Mouse (Mus musculus): ENCODE measurements around the gene Laptm5.
A peak's percentile ranks its signal among the peaks of the same experiment; 100 is the strongest.

Gene Laptm5

GRCm38 (mm10) chr4:130890511-130890840 lies 22.4 kb upstream of the Laptm5 start:
- Histone ChIP-seq H3K27me3 (ENCODE audit: insufficient read depth, low read length) (0 out of 2 replicates have a peak, but pooled peaks cover 3% of the 10 kb centered on the region), H3K4me3 (replicated peaks; ENCODE audit: low read length) (no peak overlapping the region), H3K36me3 (ENCODE audit: insufficient read depth, low read length) (no peaks in the 10 kb centered on the region), H3K4me1 (replicated peaks; ENCODE audit: low read depth, low read length) (peaks cover 10% of the 10 kb centered on the region; the same call in 1 of the 2 replicates), H3K9me3 (ENCODE audit: low read length) (no peaks in the 10 kb centered on the region)
- TF ChIP-seq POU5F1 (IDR thresholded peaks at IDR 0.05; ENCODE audit: borderline replicate concordance, low read length) (no peak), NANOG (IDR thresholded peaks at IDR 0.05; ENCODE audit: borderline replicate concordance, low read length) (no peak), CTCF (conservative IDR thresholded peaks at IDR 0.05; ENCODE audit: low read length) (no peak)

- Histone ChIP-seq H3K9me3 (ENCODE audit: low read length) (no peaks in the 10 kb centered on the region), H3K27me3 (ENCODE audit: insufficient read depth, low read length) (0 out of 2 replicates have a peak, but pooled peaks cover 3% of the 10 kb centered on the region), H3K4me1 (replicated peaks; ENCODE audit: low read depth, low read length) (peaks cover 17% of the 10 kb centered on the region; the same call in 1 of the 2 replicates), H3K4me3 (replicated peaks; ENCODE audit: low read length) (no peak overlapping the region), H3K36me3 (ENCODE audit: insufficient read depth, low read length) (no peaks in the 10 kb centered on the region)
- TF ChIP-seq NANOG (IDR thresholded peaks at IDR 0.05; ENCODE audit: borderline replicate concordance, low read length) = no peak
- TF ChIP-seq CTCF (conservative IDR thresholded peaks at IDR 0.05; ENCODE audit: low read length) = peak; percentile 99
These were observed 20.8 kb upstream of the Laptm5 start for GRCm38 (mm10) chr4:130892001-130892587.

GRCm38 (mm10) chr4:130893688-130894087 lies 19.2 kb upstream of the Laptm5 start:
- no peak overlapping the region for H3K4me3 ChIP-seq (replicated peaks; ENCODE audit: low read length)
- 0 out of 2 replicates have a peak, but pooled peaks cover 3% of the 10 kb centered on the region for H3K27me3 ChIP-seq (ENCODE audit: insufficient read depth, low read length)
- peaks cover 15% of the 10 kb centered on the region; the same call in 1 of the 2 replicates for H3K4me1 ChIP-seq (replicated peaks; ENCODE audit: low read depth, low read length)
- no peaks in the 10 kb centered on the region for H3K36me3 ChIP-seq (ENCODE audit: insufficient read depth, low read length)
- no peaks in the 10 kb centered on the region for H3K9me3 ChIP-seq (ENCODE audit: low read length)
- TF ChIP-seq POU5F1 (IDR thresholded peaks at IDR 0.05; ENCODE audit: borderline replicate concordance, low read length) (no peak), NANOG (IDR thresholded peaks at IDR 0.05; ENCODE audit: borderline replicate concordance, low read length) (no peak), CTCF (conservative IDR thresholded peaks at IDR 0.05; ENCODE audit: low read length) (no peak)

GRCm38 (mm10) chr4:130895701-130896100 lies 17.2 kb upstream of the Laptm5 start:
- Histone ChIP-seq H3K4me1 (replicated peaks; ENCODE audit: low read depth, low read length) (peaks cover 15% of the 10 kb centered on the region; the same call in 1 of the 2 replicates), H3K4me3 (replicated peaks; ENCODE audit: low read length) (no peak overlapping the region), H3K36me3 (ENCODE audit: insufficient read depth, low read length) (no peaks in the 10 kb centered on the region), H3K27me3 (ENCODE audit: insufficient read depth, low read length) (0 out of 2 replicates have a peak, but pooled peaks cover 3% of the 10 kb centered on the region), H3K9me3 (ENCODE audit: low read length) (no peaks in the 10 kb centered on the region)
- TF ChIP-seq POU5F1 (IDR thresholded peaks at IDR 0.05; ENCODE audit: borderline replicate concordance, low read length) (no peak), NANOG (IDR thresholded peaks at IDR 0.05; ENCODE audit: borderline replicate concordance, low read length) (no peak)

- H3K4me1 ChIP-seq (replicated peaks; ENCODE audit: low read depth, low read length) = peaks cover 22% of the 10 kb centered on the region; the same call in 1 of the 2 replicates
- TF ChIP-seq CTCF (conservative IDR thresholded peaks at IDR 0.05; ENCODE audit: low read length) (peak; percentile 94), POU5F1 (IDR thresholded peaks at IDR 0.05; ENCODE audit: borderline replicate concordance, low read length) (no peak), NANOG (IDR thresholded peaks at IDR 0.05; ENCODE audit: borderline replicate concordance, low read length) (no peak)
These were observed 16.6 kb upstream of the Laptm5 start for GRCm38 (mm10) chr4:130896372-130896771.

GRCm38 (mm10) chr4:130899383-130899781 lies 13.5 kb upstream of the Laptm5 start:
- H3K36me3 ChIP-seq (ENCODE audit: insufficient read depth, low read length) = no peaks in the 10 kb centered on the region
- no peak overlapping the region for H3K4me3 ChIP-seq (replicated peaks; ENCODE audit: low read length)
- TF ChIP-seq NANOG (IDR thresholded peaks at IDR 0.05; ENCODE audit: borderline replicate concordance, low read length) (no peak), POU5F1 (IDR thresholded peaks at IDR 0.05; ENCODE audit: borderline replicate concordance, low read length) (no peak), CTCF (conservative IDR thresholded peaks at IDR 0.05; ENCODE audit: low read length) (no peak)
- H3K4me1 ChIP-seq (replicated peaks; ENCODE audit: low read depth, low read length) = peaks cover 23% of the 10 kb centered on the region; the same call in 1 of the 2 replicates
- no peaks in the 10 kb centered on the region for H3K27me3 ChIP-seq (ENCODE audit: insufficient read depth, low read length)
- no peaks in the 10 kb centered on the region for H3K9me3 ChIP-seq (ENCODE audit: low read length)

More at GRCm38 (mm10) chr4:130896372-130896771, 16.6 kb upstream of the Laptm5 start:
- H3K27me3 ChIP-seq (ENCODE audit: insufficient read depth, low read length) = 0 out of 2 replicates have a peak, but pooled peaks cover 3% of the 10 kb centered on the region
- no peak overlapping the region for H3K4me3 ChIP-seq (replicated peaks; ENCODE audit: low read length)
- no peaks in the 10 kb centered on the region for H3K36me3 ChIP-seq (ENCODE audit: insufficient read depth, low read length)
- H3K9me3 ChIP-seq (ENCODE audit: low read length) = no peaks in the 10 kb centered on the region

GRCm38 (mm10) chr4:130899782-130900427 lies 13.0 kb upstream of the Laptm5 start:
- Histone ChIP-seq H3K9me3 (ENCODE audit: low read length) (no peaks in the 10 kb centered on the region), H3K27me3 (ENCODE audit: insufficient read depth, low read length) (no peaks in the 10 kb centered on the region), H3K4me1 (replicated peaks; ENCODE audit: low read depth, low read length) (peaks cover 26% of the 10 kb centered on the region; the same call in 1 of the 2 replicates), H3K36me3 (ENCODE audit: insufficient read depth, low read length) (no peaks in the 10 kb centered on the region), H3K4me3 (replicated peaks; ENCODE audit: low read length) (no peak overlapping the region)
- TF ChIP-seq POU5F1 (IDR thresholded peaks at IDR 0.05; ENCODE audit: borderline replicate concordance, low read length) (no peak), CTCF (conservative IDR thresholded peaks at IDR 0.05; ENCODE audit: low read length) (no peak), NANOG (IDR thresholded peaks at IDR 0.05; ENCODE audit: borderline replicate concordance, low read length) (no peak)

GRCm38 (mm10) chr4:130900746-130901145 lies 12.2 kb upstream of the Laptm5 start:
- Histone ChIP-seq H3K36me3 (ENCODE audit: insufficient read depth, low read length) (no peaks in the 10 kb centered on the region), H3K27me3 (ENCODE audit: insufficient read depth, low read length) (no peaks in the 10 kb centered on the region), H3K9me3 (ENCODE audit: low read length) (no peaks in the 10 kb centered on the region), H3K4me1 (replicated peaks; ENCODE audit: low read depth, low read length) (peaks cover 27% of the 10 kb centered on the region; the same call in 1 of the 2 replicates), H3K4me3 (replicated peaks; ENCODE audit: low read length) (no peak overlapping the region)
- TF ChIP-seq POU5F1 (IDR thresholded peaks at IDR 0.05; ENCODE audit: borderline replicate concordance, low read length) (no peak), NANOG (IDR thresholded peaks at IDR 0.05; ENCODE audit: borderline replicate concordance, low read length) (no peak), CTCF (conservative IDR thresholded peaks at IDR 0.05; ENCODE audit: low read length) (no peak)
